Comparison of ENCODE assay signal across 22 mouse cellular contexts in genomic region chr1:170160397-170160938, GRCm38 (mm10). TPM values are rescaled to one million over a fixed set of nuclear protein-coding genes. Genes with fewer than 3 reads are reported as not detected.
DNase-seq lines count a peak whose midpoint lies in the region; ATAC-seq and TF ChIP-seq lines count a peak whose summit lies in the region.
"Had no signal": no experiment of that assay in that cellular context is flagged by ENCODE, and none has a peak within 500 bp of the region (broad histone marks: within the 10 kb centered on the region; RNA-seq: fewer than 3 reads in every experiment).

No protein-coding gene starts in this region.

- H3K36me3 ChIP-seq in kidney, adult 2 months (ENCODE audit: control insufficient read depth, insufficient read depth, low read length), result peaks cover 14% of the 10 kb centered on the region
- H3K36me3 ChIP-seq in intestine, embryonic 16.5 days (ENCODE audit: control insufficient read depth, insufficient read depth, low read length), result peaks cover 3% of the 10 kb centered on the region; the same call in 1 of the 2 replicates

- DNase-seq in gastrocnemius, adult 2 months, result peak; percentile 32
- no peak for DNase-seq in gastrocnemius, postnatal 10 days
- DNase-seq in kidney, adult 2 months, result no peak
- no peak for DNase-seq in kidney, postnatal 14 days
- DNase-seq in cerebellum, adult 11-12 months, result no peak
- DNase-seq: adrenal gland, postnatal 36 days; B cell, adult 2 months; cerebellum, postnatal 10 days; liver, embryonic 13.5 days; thymus, postnatal 36 days had no signal

- H3K4me2 ChIP-seq in intestine, embryonic 16.5 days (ENCODE audit: low read depth, low read length), result no peak overlapping the region
- H3K4me2 ChIP-seq: embryonic facial prominence, embryonic 12.5 days; hindbrain, embryonic 12.5 days; intestine, embryonic 15.5 days; liver, embryonic 13.5 days; neural tube, embryonic 15.5 days had no signal

- no peaks in the 10 kb centered on the region for H3K27me3 ChIP-seq in kidney, adult 2 months (replicated peaks; ENCODE audit: control insufficient read depth, insufficient read depth, low read length)
- H3K27me3 ChIP-seq in intestine, embryonic 16.5 days (replicated peaks; ENCODE audit: control insufficient read depth, insufficient read depth, low read length), result no peaks in the 10 kb centered on the region
- H3K27me3 ChIP-seq: embryonic facial prominence, embryonic 12.5 days; hindbrain, embryonic 12.5 days; intestine, embryonic 15.5 days; liver, embryonic 13.5 days; megakaryocyte, embryonic 14.5 days; neural tube, embryonic 15.5 days had no signal

- 73% methylated on average over 3 of the region's 3 CpGs for whole genome bisulfite sequencing in kidney, adult 2 months
- WGBS in intestine, embryonic 16.5 days, result 67% methylated on average over 3 of the region's 3 CpGs

- TF ChIP-seq POLR2A in kidney, adult 2 months (IDR thresholded peaks at IDR 0.05; ENCODE audit: low read depth, low read length), result no peak

- intact Hi-C loops in gastrocnemius, adult 2 months (cut with DNase I), result no loop called here

- peaks cover 19% of the 10 kb centered on the region for H3K4me1 ChIP-seq in kidney, adult 2 months (ENCODE audit: control insufficient read depth, insufficient read depth, low read length)
- H3K4me1 ChIP-seq in intestine, embryonic 16.5 days (ENCODE audit: control insufficient read depth, insufficient read depth, low read length), result 0 out of 2 replicates have a peak, but pooled peaks cover 4% of the 10 kb centered on the region
- H3K4me1 ChIP-seq: embryonic facial prominence, embryonic 12.5 days; heart, embryonic 10.5 days; limb, embryonic 10.5 days had no signal

- peak overlapping the region; percentile 62 for H3K27ac ChIP-seq in gastrocnemius, adult 2 months
- H3K27ac ChIP-seq in kidney, adult 2 months (ENCODE audit: insufficient read depth, low read depth, low read length), result peak overlapping the region; percentile 36; the same call in 1 of the 2 replicates
- no peak overlapping the region for H3K27ac ChIP-seq in intestine, embryonic 16.5 days (ENCODE audit: low read length)
- H3K27ac ChIP-seq: embryonic facial prominence, embryonic 12.5 days; heart, embryonic 10.5 days; hindbrain, embryonic 12.5 days; intestine, embryonic 15.5 days; kidney, postnatal 0 days; limb, embryonic 10.5 days; liver, embryonic 13.5 days; neural tube, embryonic 15.5 days had no signal

- TF ChIP-seq CTCF in gastrocnemius, adult 2 months (IDR thresholded peaks at IDR 0.05), result no peak
- no peak for TF ChIP-seq CTCF in kidney, adult 2 months (conservative IDR thresholded peaks at IDR 0.05; ENCODE audit: insufficient read depth, insufficient read length, low read depth, low read length)

- H3K4me3 ChIP-seq in gastrocnemius, adult 2 months, result 0 out of 2 replicates have a peak overlapping the region, but pooled peaks have one; percentile 7
- no peak overlapping the region for H3K4me3 ChIP-seq in kidney, adult 2 months (ENCODE audit: insufficient read depth, low read depth, low read length)
- no peak overlapping the region for H3K4me3 ChIP-seq in intestine, embryonic 16.5 days (ENCODE audit: low read length)
- H3K4me3 ChIP-seq: embryonic facial prominence, embryonic 12.5 days; heart, embryonic 10.5 days; hindbrain, embryonic 12.5 days; intestine, embryonic 15.5 days; layer of hippocampus, adult 2 months; limb, embryonic 10.5 days; liver, embryonic 13.5 days; megakaryocyte, embryonic 14.5 days; neural tube, embryonic 15.5 days had no signal

- H3K9me3 ChIP-seq in intestine, embryonic 16.5 days (ENCODE audit: control insufficient read depth, low read length), result no peaks in the 10 kb centered on the region
- H3K9me3 ChIP-seq: embryonic facial prominence, embryonic 12.5 days; heart, embryonic 10.5 days; hindbrain, embryonic 12.5 days; intestine, embryonic 15.5 days; limb, embryonic 10.5 days; liver, embryonic 13.5 days; megakaryocyte, embryonic 14.5 days; neural tube, embryonic 15.5 days had no signal

- ATAC-seq in activated CD4-positive, CD25-positive, alpha-beta regulatory T cell, adult 4 months, result peak; percentile 67
- ATAC-seq in inflammation-experienced regulatory T-cells, adult 6 months, result peak; percentile 54
- no peak for ATAC-seq in intestine, embryonic 16.5 days
- ATAC-seq: intestine, embryonic 15.5 days had no signal

- no peak overlapping the region for H3K9ac ChIP-seq in intestine, embryonic 16.5 days (ENCODE audit: low read depth, low read length)
- H3K9ac ChIP-seq: embryonic facial prominence, embryonic 12.5 days; hindbrain, embryonic 12.5 days; intestine, embryonic 15.5 days; liver, embryonic 13.5 days; neural tube, embryonic 15.5 days had no signal

RNA-seq across cellular contexts. Expression of gene Uap1, which starts 14.3 kb away (rescaled TPM):
- total RNA-seq in gastrocnemius, adult 2 months (2021), result 10 to 100 TPM; 46.9 to 47.8 TPM
- total RNA-seq in gastrocnemius, postnatal 10 days (2021), result 10 to 100 TPM; 32.5 to 34.6 TPM
- polyA plus RNA-seq in kidney, adult 2 months (2012; rRNA removed), result 31.6 and 34.3 TPM in 2 replicates
- 10 to 100 TPM; 17.0 to 17.3 TPM for polyA plus RNA-seq in activated CD4-positive, CD25-positive, alpha-beta regulatory T cell, adult 4 months (2017; shearing (Covaris generic))
- 10 to 100 TPM; 10.6 to 22.9 (median 14.7) TPM for polyA plus RNA-seq in inflammation-experienced regulatory T-cells, adult 6 months (2017; shearing (Covaris generic))
- 46.5 and 46.9 TPM in 2 replicates for polyA plus RNA-seq in intestine, embryonic 16.5 days (2015; fragmentation: Nextera tagmentation; extraction: Ambion mirVana)

RNA-seq across cellular contexts. Expression of gene Ddr2, which starts 49.9 kb away (rescaled TPM):
- 10 to 100 TPM; 16.4 to 22.5 TPM for total RNA-seq in gastrocnemius, adult 2 months (2021)
- total RNA-seq in gastrocnemius, postnatal 10 days (2021), result 10 to 100 TPM; 43.9 to 49.8 TPM
- polyA plus RNA-seq in kidney, adult 2 months (2012; rRNA removed), result 9.5 and 9.7 TPM in 2 replicates
- under 1 TPM in 1 of 2 experiments, not detected in 1; 0.08 TPM for polyA plus RNA-seq in activated CD4-positive, CD25-positive, alpha-beta regulatory T cell, adult 4 months (2017; shearing (Covaris generic))
- polyA plus RNA-seq in inflammation-experienced regulatory T-cells, adult 6 months (2017; shearing (Covaris generic)), result under 1 TPM in 2 of 3 experiments, not detected in 1; 0.04 to 0.07 TPM
- 31.9 and 34.8 TPM in 2 replicates for polyA plus RNA-seq in intestine, embryonic 16.5 days (2015; fragmentation: Nextera tagmentation; extraction: Ambion mirVana)

RNA-seq across cellular contexts. Expression of gene Uhmk1, which starts 54.7 kb away (rescaled TPM):
- 10 to 100 TPM; 12.6 to 15.5 TPM for total RNA-seq in gastrocnemius, adult 2 months (2021)
- 10 to 100 TPM; 12.2 to 13.4 TPM for total RNA-seq in gastrocnemius, postnatal 10 days (2021)
- 20.8 and 27.6 TPM in 2 replicates for polyA plus RNA-seq in kidney, adult 2 months (2012; rRNA removed)
- polyA plus RNA-seq in activated CD4-positive, CD25-positive, alpha-beta regulatory T cell, adult 4 months (2017; shearing (Covaris generic)), result 10 to 100 TPM; 13.8 to 13.9 TPM
- polyA plus RNA-seq in inflammation-experienced regulatory T-cells, adult 6 months (2017; shearing (Covaris generic)), result 10 to 100 TPM; 12.3 to 14.1 (median 12.8) TPM
- polyA plus RNA-seq in intestine, embryonic 16.5 days (2015; fragmentation: Nextera tagmentation; extraction: Ambion mirVana), result 5.7 and 7.1 TPM in 2 replicates
